8 mouse cellular contexts compared by ENCODE assay signal in genomic region chr16:87840949-87841546, GRCm38 (mm10).
DNase-seq lines count a peak whose midpoint lies in the region; ATAC-seq and TF ChIP-seq lines count a peak whose summit lies in the region.

No protein-coding gene starts in this region.

- peak overlapping the region; percentile 34 for H3K4me2 ChIP-seq in forebrain, embryonic 13.5 days
- H3K4me2 ChIP-seq in hindbrain, embryonic 15.5 days, result peak overlapping the region; percentile 34

- peak; percentile 53 for DNase-seq in MEL (ENCODE audit: low read depth, low spot score)
- peak; percentile 16 for DNase-seq in c-Kit-positive CD71-positive TER-119-negative erythroid progenitor cells, embryonic 14.5 days (ENCODE audit: low read depth)
- DNase-seq in layer of hippocampus, postnatal 25 days (ENCODE audit: extremely low spot score in 1 of 2, low spot score in 1 of 2), result peak; percentile 65 to 94
- DNase-seq in right cerebral cortex, postnatal 25 days, result peak; percentile 79

- H3K79me2 ChIP-seq in MEL (ENCODE audit: control insufficient read depth, insufficient read depth, low read length, poor library complexity), result no peaks in the 10 kb centered on the region

- H3K27me3 ChIP-seq in MEL (ENCODE audit: control insufficient read depth in 1 of 2, insufficient read depth in 2 of 2, low read length in 2 of 2), result no peaks in the 10 kb centered on the region
- H3K27me3 ChIP-seq in forebrain, embryonic 13.5 days, result no peaks in the 10 kb centered on the region
- no peaks in the 10 kb centered on the region for H3K27me3 ChIP-seq in hindbrain, embryonic 15.5 days

- no peaks in the 10 kb centered on the region for H3K36me3 ChIP-seq in MEL (ENCODE audit: control insufficient read depth in 1 of 2, insufficient read depth in 2 of 2, low read length in 2 of 2)
- no peaks in the 10 kb centered on the region for H3K36me3 ChIP-seq in forebrain, embryonic 13.5 days (ENCODE audit: poor library complexity, severe bottlenecking)
- H3K36me3 ChIP-seq in hindbrain, embryonic 15.5 days, result no peaks in the 10 kb centered on the region

- no peak overlapping the region for H3K27ac ChIP-seq in MEL (ENCODE audit: control insufficient read depth, low read depth, low read length)
- H3K27ac ChIP-seq in forebrain, embryonic 13.5 days, result no peak overlapping the region
- H3K27ac ChIP-seq in hindbrain, embryonic 15.5 days (replicated peaks), result peak overlapping the region; percentile 60; the same call in 1 of the 2 replicates

- no peaks in the 10 kb centered on the region for H3K9me3 ChIP-seq in MEL (replicated peaks; ENCODE audit: insufficient read depth, low read length)
- no peaks in the 10 kb centered on the region for H3K9me3 ChIP-seq in forebrain, embryonic 13.5 days (replicated peaks)
- H3K9me3 ChIP-seq in hindbrain, embryonic 15.5 days, result no peaks in the 10 kb centered on the region

- no peak overlapping the region for H3K4me3 ChIP-seq in MEL (ENCODE audit: control insufficient read depth in 1 of 2, insufficient read depth in 1 of 2, low read depth in 2 of 2, low read length in 2 of 2)
- no peak overlapping the region for H3K4me3 ChIP-seq in forebrain, embryonic 13.5 days
- H3K4me3 ChIP-seq in hindbrain, embryonic 15.5 days, result no peak overlapping the region

- 16% methylated on average over 16 of the region's 16 CpGs for WGBS in forebrain, embryonic 13.5 days
- 10% methylated on average over 16 of the region's 16 CpGs for WGBS in hindbrain, embryonic 15.5 days

- H3K9ac ChIP-seq in MEL (ENCODE audit: control insufficient read depth, low read depth, low read length, poor library complexity, severe bottlenecking), result no peak overlapping the region
- no peak overlapping the region for H3K9ac ChIP-seq in forebrain, embryonic 13.5 days
- H3K9ac ChIP-seq in hindbrain, embryonic 15.5 days, result no peak overlapping the region

- H3K4me1 ChIP-seq in MEL (ENCODE audit: control insufficient read depth in 1 of 2, insufficient read depth in 2 of 2, low read length in 2 of 2), result no peaks in the 10 kb centered on the region
- no peaks in the 10 kb centered on the region for H3K4me1 ChIP-seq in forebrain, embryonic 13.5 days
- H3K4me1 ChIP-seq in hindbrain, embryonic 15.5 days (replicated peaks), result peaks cover 4% of the 10 kb centered on the region

- peak; percentile 91 for ATAC-seq in forebrain, embryonic 13.5 days
- peak; percentile 90 for ATAC-seq in hindbrain, embryonic 15.5 days (ENCODE audit: low FRiP score, low read depth)
- peak; percentile 85 for ATAC-seq in megakaryocyte, adult 5-6 weeks (ENCODE audit: poor library complexity, severe bottlenecking)
- no peak for ATAC-seq in erythroid progenitor cell, adult 5-6 weeks (replicated peaks; ENCODE audit: low FRiP score, poor library complexity, severe bottlenecking)

- peak; percentile 79 for TF ChIP-seq RAD21 in MEL (IDR thresholded peaks at IDR 0.05; ENCODE audit: low read depth, low read length)

- no peak for TF ChIP-seq POLR2A in MEL (IDR thresholded peaks at IDR 0.05; ENCODE audit: control insufficient read depth in 1 of 2, insufficient read depth in 1 of 2, low read depth in 1 of 2, low read length in 2 of 2, poor library complexity in 1 of 2)

- TF ChIP-seq CTCF in MEL (IDR thresholded peaks at IDR 0.05 in 2 of 3, conservative IDR thresholded peaks at IDR 0.05 in 1 of 3; ENCODE audit: control insufficient read depth in 1 of 3, insufficient read depth in 1 of 3, low read depth in 2 of 3, low read length in 3 of 3, poor library complexity in 1 of 3, severe bottlenecking in 1 of 3), result peak; percentile 69 to 87 (median 77)

- TF ChIP-seq EP300 in MEL (IDR thresholded peaks at IDR 0.05; ENCODE audit: low read depth in 1 of 2, low read length in 2 of 2), result no peak

TF ChIP-seq in MEL, 35 proteins besides CTCF, POLR2A, EP300 and RAD21:
- TF ChIP-seq ZKSCAN1 (IDR thresholded peaks at IDR 0.05; ENCODE audit: low read depth, low read length) (no peak), SMC3 (IDR thresholded peaks at IDR 0.05; ENCODE audit: low read depth, low read length) (peak; percentile 79), RCOR1 (IDR thresholded peaks at IDR 0.05; ENCODE audit: low read depth, low read length) (no peak), CHD2 (IDR thresholded peaks at IDR 0.05; ENCODE audit: low read length) (no peak), ZC3H11A (IDR thresholded peaks at IDR 0.05; ENCODE audit: low read depth, low read length) (peak; percentile 48), BHLHE40 (IDR thresholded peaks at IDR 0.05; ENCODE audit: borderline replicate concordance, low read depth, low read length) (no peak), MYC (IDR thresholded peaks at IDR 0.05; ENCODE audit: low read depth, low read length) (no peak)

Comparison
In these comparisons a context has a peak if more than half of its experiments do, and no peak if none do; other contexts are left out.
1. DNase-seq: peak in every context shown above with its lines; median percentile 80 in layer of hippocampus, postnatal 25 days; 79 in right cerebral cortex, postnatal 25 days; 53 in MEL; 16 in c-Kit-positive CD71-positive TER-119-negative erythroid progenitor cells, embryonic 14.5 days.